Mouse (Mus musculus) kidney, embryonic 15.5 days (tissue): ENCODE results near the gene Vav2. TPM values are rescaled to one million over a fixed set of nuclear protein-coding genes. Genes with fewer than 3 reads are reported as not detected.

Source experiments
- ATAC-seq: fragments of 200-750 bp; cut with Nextera tagmentation; replicated peaks from 2 replicates; pipeline ENCODE4 v1.8.0; 2017; ENCODE audit warnings: moderate TSS enrichment; ENCODE audit not compliant: low FRiP score
- H3K27ac ChIP-seq: fragments of 300-500 bp; sonication (generic); 2 replicates; pipeline ENCODE4 v1.5.1; 2015; ENCODE audit warnings: mild to moderate bottlenecking, inconsistent platforms
- H3K27me3 ChIP-seq: fragments of 300-500 bp; sonication (generic); 2 replicates; pipeline ENCODE4 v1.6.1; 2015; ENCODE audit warnings: inconsistent platforms
- H3K36me3 ChIP-seq: fragments of 300-500 bp; sonication (generic); 2 replicates; pipeline ENCODE4 v1.6.1; 2015; ENCODE audit warnings: inconsistent platforms
- H3K4me1 ChIP-seq: fragments of 300-500 bp; sonication (generic); 2 replicates; pipeline ENCODE4 v1.6.1; 2015; ENCODE audit warnings: inconsistent platforms
- H3K4me2 ChIP-seq: fragments of 300-500 bp; sonication (generic); 2 replicates; pipeline ENCODE4 v1.6.1; 2015; ENCODE audit warnings: moderate library complexity, mild to moderate bottlenecking, inconsistent platforms
- H3K4me3 ChIP-seq: fragments of 300-500 bp; sonication (generic); replicated peaks from 2 replicates; pipeline ENCODE4 v1.5.1; 2015; ENCODE audit warnings: mild to moderate bottlenecking, inconsistent platforms
- H3K9ac ChIP-seq: fragments of 300-500 bp; sonication (generic); 2 replicates; pipeline ENCODE4 v1.6.1; 2015; ENCODE audit warnings: mild to moderate bottlenecking, inconsistent platforms
- H3K9me3 ChIP-seq: fragments of 300-500 bp; sonication (generic); replicated peaks from 2 replicates; pipeline ENCODE4 v1.6.1; 2016; ENCODE audit warnings: inconsistent platforms
- WGBS: fragments of 180-500 bp; shearing (Covaris S2); methylation state at CpG from one replicate; pipeline ENCODE4 v1.1.7; 2015; ENCODE audit warnings: mixed read lengths; 5-methylcytosine and 5-hydroxymethylcytosine counted together
- polyA plus RNA-seq: library from polyadenylated mRNA; unstranded; fragments of >200 nt; fragmentation: Nextera tagmentation; extraction: Ambion mirVana; gene quantifications from 2 replicates; pipeline ENCODE4 v1.2.1, GENCODE M21; 2015

Gene Vav2
- polyA plus RNA-seq, 1 experiment from 2014 or later: 8.3 TPM

GRCm38 (mm10) chr2:27377164-27377563 lies 49.7 kb downstream of the Vav2 start:
- Histone ChIP-seq H3K4me3 (no peak overlapping the region), H3K27me3 (0 out of 2 replicates have a peak, but pooled peaks cover 6% of the 10 kb centered on the region), H3K36me3 (no peaks in the 10 kb centered on the region), H3K9ac (no peak overlapping the region), H3K4me1 (peaks cover 67% of the 10 kb centered on the region), H3K4me2 (no peak overlapping the region), H3K9me3 (no peaks in the 10 kb centered on the region), H3K27ac (no peak overlapping the region)
- ATAC-seq: no peak
- 69% methylated on average over 8 of the region's 8 CpGs for WGBS

- no peak for ATAC-seq
- Histone ChIP-seq H3K4me2 (no peak overlapping the region), H3K4me1 (peaks cover 51% of the 10 kb centered on the region), H3K27me3 (0 out of 2 replicates have a peak, but pooled peaks cover 6% of the 10 kb centered on the region), H3K9ac (no peak overlapping the region), H3K36me3 (no peaks in the 10 kb centered on the region), H3K4me3 (no peak overlapping the region), H3K9me3 (no peaks in the 10 kb centered on the region), H3K27ac (peak overlapping the region; percentile 41; the same call in 1 of the 2 replicates)
- WGBS: 10% methylated on average over 3 of the region's 3 CpGs
Observed at GRCm38 (mm10) chr2:27375141-27375540, 51.7 kb downstream of the Vav2 start.

- ATAC-seq: no peak
Observed at GRCm38 (mm10) chr2:27373349-27373748, 53.5 kb downstream of the Vav2 start.

GRCm38 (mm10) chr2:27371450-27371849 lies 55.4 kb downstream of the Vav2 start:
- Histone ChIP-seq H3K4me3 (no peak overlapping the region), H3K4me1 (peaks cover 25% of the 10 kb centered on the region), H3K4me2 (no peak overlapping the region), H3K36me3 (no peaks in the 10 kb centered on the region), H3K9ac (no peak overlapping the region), H3K27me3 (0 out of 2 replicates have a peak, but pooled peaks cover 6% of the 10 kb centered on the region), H3K27ac (no peak overlapping the region), H3K9me3 (no peaks in the 10 kb centered on the region)
- 87% methylated on average over 2 of the region's 2 CpGs for WGBS
- ATAC-seq: no peak

More at GRCm38 (mm10) chr2:27373349-27373748, 53.5 kb downstream of the Vav2 start:
- Histone ChIP-seq H3K36me3 (no peaks in the 10 kb centered on the region), H3K27me3 (0 out of 2 replicates have a peak, but pooled peaks cover 6% of the 10 kb centered on the region), H3K9me3 (no peaks in the 10 kb centered on the region), H3K4me3 (no peak overlapping the region), H3K27ac (no peak overlapping the region), H3K4me1 (peaks cover 44% of the 10 kb centered on the region), H3K4me2 (no peak overlapping the region), H3K9ac (no peak overlapping the region)
- 52% methylated on average over 12 of the region's 12 CpGs for WGBS

- Histone ChIP-seq H3K27ac (no peak overlapping the region), H3K36me3 (no peaks in the 10 kb centered on the region), H3K4me2 (no peak overlapping the region), H3K27me3 (0 out of 2 replicates have a peak, but pooled peaks cover 6% of the 10 kb centered on the region), H3K4me1 (peaks cover 11% of the 10 kb centered on the region), H3K9me3 (no peaks in the 10 kb centered on the region), H3K9ac (no peak overlapping the region), H3K4me3 (no peak overlapping the region)
- ATAC-seq: no peak
- 54% methylated on average over 8 of the region's 8 CpGs for WGBS
Observed at GRCm38 (mm10) chr2:27368980-27369379, 57.9 kb downstream of the Vav2 start.

GRCm38 (mm10) chr2:27365296-27365695 lies 61.5 kb downstream of the Vav2 start:
- H3K4me1 ChIP-seq: peaks cover 35% of the 10 kb centered on the region
- no peak for ATAC-seq
- H3K9ac ChIP-seq: no peak overlapping the region

GRCm38 (mm10) chr2:27361786-27362185 lies 65.0 kb downstream of the Vav2 start:
- Histone ChIP-seq H3K4me1 (peaks cover 36% of the 10 kb centered on the region), H3K4me2 (no peak overlapping the region), H3K27ac (no peak overlapping the region), H3K9me3 (no peaks in the 10 kb centered on the region), H3K27me3 (no peaks in the 10 kb centered on the region), H3K9ac (no peak overlapping the region), H3K4me3 (no peak overlapping the region), H3K36me3 (no peaks in the 10 kb centered on the region)
- no peak for ATAC-seq
- 16% methylated on average over 5 of the region's 5 CpGs for WGBS

More at GRCm38 (mm10) chr2:27365296-27365695, 61.5 kb downstream of the Vav2 start:
- H3K4me2 ChIP-seq: no peak overlapping the region
- WGBS: 73% methylated on average over 4 of the region's 4 CpGs
- no peaks in the 10 kb centered on the region for H3K27me3 ChIP-seq
- H3K27ac ChIP-seq: no peak overlapping the region
- H3K36me3 ChIP-seq: no peaks in the 10 kb centered on the region
- no peaks in the 10 kb centered on the region for H3K9me3 ChIP-seq
- no peak overlapping the region for H3K4me3 ChIP-seq

GRCm38 (mm10) chr2:27358461-27358860 lies 68.4 kb downstream of the Vav2 start:
- no peak overlapping the region for H3K4me2 ChIP-seq
- H3K9me3 ChIP-seq: no peaks in the 10 kb centered on the region
- 78% methylated on average over 2 of the region's 2 CpGs for WGBS

GRCm38 (mm10) chr2:27355684-27356083 lies 71.1 kb downstream of the Vav2 start:
- H3K27ac ChIP-seq: no peak overlapping the region

More at GRCm38 (mm10) chr2:27358461-27358860, 68.4 kb downstream of the Vav2 start:
- ATAC-seq: no peak
- no peaks in the 10 kb centered on the region for H3K36me3 ChIP-seq
- H3K9ac ChIP-seq: no peak overlapping the region
- H3K4me3 ChIP-seq: no peak overlapping the region
- peaks cover 31% of the 10 kb centered on the region for H3K4me1 ChIP-seq
- no peaks in the 10 kb centered on the region for H3K27me3 ChIP-seq
- H3K27ac ChIP-seq: no peak overlapping the region

GRCm38 (mm10) chr2:27354610-27355211 lies 72.1 kb downstream of the Vav2 start:
- Histone ChIP-seq H3K9me3 (no peaks in the 10 kb centered on the region), H3K36me3 (peaks cover 13% of the 10 kb centered on the region; the same call in 1 of the 2 replicates), H3K9ac (no peak overlapping the region), H3K27me3 (no peaks in the 10 kb centered on the region), H3K27ac (no peak overlapping the region), H3K4me3 (no peak overlapping the region), H3K4me2 (no peak overlapping the region), H3K4me1 (peaks cover 10% of the 10 kb centered on the region)
- 54% methylated on average over 6 of the region's 6 CpGs for WGBS
- ATAC-seq: no peak

More at GRCm38 (mm10) chr2:27355684-27356083, 71.1 kb downstream of the Vav2 start:
- no peak for ATAC-seq
- Histone ChIP-seq H3K36me3 (peaks cover 6% of the 10 kb centered on the region; the same call in 1 of the 2 replicates), H3K27me3 (no peaks in the 10 kb centered on the region), H3K4me2 (no peak overlapping the region), H3K9ac (no peak overlapping the region), H3K4me3 (no peak overlapping the region), H3K4me1 (peaks cover 16% of the 10 kb centered on the region), H3K9me3 (no peaks in the 10 kb centered on the region)
- WGBS: 48% methylated on average over 4 of the region's 4 CpGs

GRCm38 (mm10) chr2:27352720-27353119 lies 74.1 kb downstream of the Vav2 start:
- Histone ChIP-seq H3K27ac (no peak overlapping the region), H3K4me1 (peaks cover 10% of the 10 kb centered on the region), H3K9ac (no peak overlapping the region), H3K36me3 (peaks cover 16% of the 10 kb centered on the region; the same call in 1 of the 2 replicates), H3K27me3 (no peaks in the 10 kb centered on the region), H3K4me2 (no peak overlapping the region), H3K9me3 (no peaks in the 10 kb centered on the region), H3K4me3 (no peak overlapping the region)
- peak; percentile 43; the same call in 1 of the 2 replicates for ATAC-seq
- WGBS: 65% methylated on average over 8 of the region's 8 CpGs

GRCm38 (mm10) chr2:27350371-27350770 lies 76.5 kb downstream of the Vav2 start:
- no peak overlapping the region for H3K4me2 ChIP-seq
- ATAC-seq: no peak
- no peak overlapping the region for H3K4me3 ChIP-seq
- no peaks in the 10 kb centered on the region for H3K27me3 ChIP-seq
- H3K4me1 ChIP-seq: peaks cover 10% of the 10 kb centered on the region
- no peaks in the 10 kb centered on the region for H3K9me3 ChIP-seq
- no peak overlapping the region for H3K9ac ChIP-seq
- no peak overlapping the region for H3K27ac ChIP-seq
- peaks cover 16% of the 10 kb centered on the region; the same call in 1 of the 2 replicates for H3K36me3 ChIP-seq
- 87% methylated on average over 5 of the region's 5 CpGs for WGBS
